Mouse (Mus musculus) olfactory bulb, adult 2 months (tissue): ENCODE results near the gene Cyb5d1.

Source experiments
- CTCF ChIP-seq: fragments of 200-500 bp; IDR thresholded peaks from 2 replicates; pipeline ENCODE4 v1.5.1; 2012; ENCODE audit warnings: low read depth, mild to moderate bottlenecking, low read length, moderate library complexity; ENCODE audit not compliant: insufficient read depth
- POLR2A ChIP-seq: fragments of 200-500 bp; IDR thresholded peaks from 2 replicates; pipeline ENCODE4 v1.6.1; 2012; ENCODE audit warnings: mild to moderate bottlenecking, low read depth, low read length, moderate library complexity; ENCODE audit not compliant: insufficient read depth

- TF ChIP-seq CTCF (no peak), POLR2A (no peak)
These were observed 9.4 kb upstream of the Cyb5d1 start for GRCm38 (mm10) chr11:69404595-69405396.
